Mouse (Mus musculus): ENCODE data around the gene Trpc4ap. TPM values are rescaled to one million over a fixed set of nuclear protein-coding genes. Genes with fewer than 3 reads are reported as not detected.

Trpc4ap gene
- total and polyA plus RNA-seq, 2 experiments: 53.4 to 114 TPM

- 80% methylated on average over 43 of the region's 43 CpGs for WGBS
- no peak overlapping the region for H3K9ac ChIP-seq (ENCODE audit: low read depth, low read length)
- no peak overlapping the region for H3K4me3 ChIP-seq (ENCODE audit: insufficient read depth, low read depth, low read length)
- no peak overlapping the region for H3K27ac ChIP-seq (replicated peaks; ENCODE audit: insufficient read depth, low read depth, low read length)
- TF ChIP-seq CTCF (IDR thresholded peaks at IDR 0.05; ENCODE audit: low read depth, low read length) (no peak), POLR2A (IDR thresholded peaks at IDR 0.05; ENCODE audit: extremely low read depth, insufficient read depth, low read length) (no peak)
- no peaks in the 10 kb centered on the region for H3K27me3 ChIP-seq (ENCODE audit: control insufficient read depth, insufficient read depth, low read length)
- H3K36me3 ChIP-seq (ENCODE audit: control insufficient read depth, insufficient read depth, low read length): peaks cover 9% of the 10 kb centered on the region; the same call in 1 of the 2 replicates
- peaks cover 6% of the 10 kb centered on the region; the same call in 1 of the 2 replicates for H3K4me1 ChIP-seq (ENCODE audit: control insufficient read depth, insufficient read depth, low read length)
- H3K79me2 ChIP-seq (ENCODE audit: control insufficient read depth, insufficient read depth, low read length): no peaks in the 10 kb centered on the region
- DNase-seq (ENCODE audit: extremely low read depth, low read depth, low spot score): no peak
Observed at GRCm38 (mm10) chr2:155630590-155631416, 61.4 kb downstream of the Trpc4ap start.

GRCm38 (mm10) chr2:155630153-155630552, 62.0 kb downstream of the Trpc4ap start:
- Histone ChIP-seq H3K27me3 (ENCODE audit: control insufficient read depth, insufficient read depth, low read length) (no peaks in the 10 kb centered on the region), H3K36me3 (ENCODE audit: control insufficient read depth, insufficient read depth, low read length) (peaks cover 8% of the 10 kb centered on the region; the same call in 1 of the 2 replicates), H3K79me2 (ENCODE audit: control insufficient read depth, insufficient read depth, low read length) (no peaks in the 10 kb centered on the region), H3K9ac (ENCODE audit: low read depth, low read length) (no peak overlapping the region), H3K4me1 (ENCODE audit: control insufficient read depth, insufficient read depth, low read length) (peaks cover 6% of the 10 kb centered on the region; the same call in 1 of the 2 replicates), H3K27ac (replicated peaks; ENCODE audit: insufficient read depth, low read depth, low read length) (no peak overlapping the region), H3K4me3 (ENCODE audit: insufficient read depth, low read depth, low read length) (no peak overlapping the region)
- WGBS: 76% methylated on average over 20 of the region's 20 CpGs
- TF ChIP-seq POLR2A (IDR thresholded peaks at IDR 0.05; ENCODE audit: extremely low read depth, insufficient read depth, low read length) (no peak), CTCF (IDR thresholded peaks at IDR 0.05; ENCODE audit: low read depth, low read length) (no peak)
- DNase-seq (ENCODE audit: extremely low read depth, low read depth, low spot score): no peak

GRCm38 (mm10) chr2:155629231-155629661, 62.9 kb downstream of the Trpc4ap start:
- Histone ChIP-seq H3K79me2 (ENCODE audit: control insufficient read depth, insufficient read depth, low read length) (no peaks in the 10 kb centered on the region), H3K36me3 (ENCODE audit: control insufficient read depth, insufficient read depth, low read length) (peaks cover 2% of the 10 kb centered on the region; the same call in 1 of the 2 replicates), H3K4me3 (ENCODE audit: insufficient read depth, low read depth, low read length) (no peak overlapping the region; the same call in 1 of the 2 replicates), H3K27me3 (ENCODE audit: control insufficient read depth, insufficient read depth, low read length) (no peaks in the 10 kb centered on the region), H3K9ac (ENCODE audit: low read depth, low read length) (no peak overlapping the region), H3K4me1 (ENCODE audit: control insufficient read depth, insufficient read depth, low read length) (peaks cover 6% of the 10 kb centered on the region; the same call in 1 of the 2 replicates), H3K27ac (replicated peaks; ENCODE audit: insufficient read depth, low read depth, low read length) (no peak overlapping the region)
- TF ChIP-seq POLR2A (IDR thresholded peaks at IDR 0.05; ENCODE audit: extremely low read depth, insufficient read depth, low read length) (no peak), CTCF (IDR thresholded peaks at IDR 0.05; ENCODE audit: low read depth, low read length) (no peak)
- no peak for DNase-seq (ENCODE audit: extremely low read depth, low read depth, low spot score)
- 9% methylated on average over 35 of the region's 35 CpGs for WGBS

- WGBS: 96% methylated on average over 13 of the region's 13 CpGs
- Histone ChIP-seq H3K4me3 (ENCODE audit: insufficient read depth, low read depth, low read length) (no peak overlapping the region), H3K27me3 (ENCODE audit: control insufficient read depth, insufficient read depth, low read length) (no peaks in the 10 kb centered on the region), H3K79me2 (ENCODE audit: control insufficient read depth, insufficient read depth, low read length) (no peaks in the 10 kb centered on the region), H3K9ac (ENCODE audit: low read depth, low read length) (no peak overlapping the region), H3K4me1 (ENCODE audit: control insufficient read depth, insufficient read depth, low read length) (peaks cover 6% of the 10 kb centered on the region; the same call in 1 of the 2 replicates), H3K27ac (replicated peaks; ENCODE audit: insufficient read depth, low read depth, low read length) (no peak overlapping the region), H3K36me3 (ENCODE audit: control insufficient read depth, insufficient read depth, low read length) (no peaks in the 10 kb centered on the region)
- no peak for DNase-seq (ENCODE audit: extremely low read depth, low read depth, low spot score)
- TF ChIP-seq POLR2A (IDR thresholded peaks at IDR 0.05; ENCODE audit: extremely low read depth, insufficient read depth, low read length) (no peak), CTCF (IDR thresholded peaks at IDR 0.05; ENCODE audit: low read depth, low read length) (no peak)
Observed at GRCm38 (mm10) chr2:155628519-155628918, 63.7 kb downstream of the Trpc4ap start.

GRCm38 (mm10) chr2:155628112-155628511, 64.1 kb downstream of the Trpc4ap start:
- no peaks in the 10 kb centered on the region for H3K79me2 ChIP-seq (ENCODE audit: control insufficient read depth, insufficient read depth, low read length)
- H3K9ac ChIP-seq (ENCODE audit: low read depth, low read length): no peak overlapping the region
- H3K36me3 ChIP-seq (ENCODE audit: control insufficient read depth, insufficient read depth, low read length): no peaks in the 10 kb centered on the region
- no peak for TF ChIP-seq POLR2A (IDR thresholded peaks at IDR 0.05; ENCODE audit: extremely low read depth, insufficient read depth, low read length)
- TF ChIP-seq CTCF (IDR thresholded peaks at IDR 0.05; ENCODE audit: low read depth, low read length): no peak
- H3K27ac ChIP-seq (replicated peaks; ENCODE audit: insufficient read depth, low read depth, low read length): no peak overlapping the region
- WGBS: 85% methylated on average over 9 of the region's 9 CpGs
- DNase-seq (ENCODE audit: extremely low read depth, low read depth, low spot score): no peak
- peaks cover 6% of the 10 kb centered on the region; the same call in 1 of the 2 replicates for H3K4me1 ChIP-seq (ENCODE audit: control insufficient read depth, insufficient read depth, low read length)
- no peak overlapping the region for H3K4me3 ChIP-seq (ENCODE audit: insufficient read depth, low read depth, low read length)
- no peaks in the 10 kb centered on the region for H3K27me3 ChIP-seq (ENCODE audit: control insufficient read depth, insufficient read depth, low read length)
